Mouse (Mus musculus) midbrain, embryonic 11.5 days (tissue): ENCODE measurements at regions not wholly inside any gene's neighbourhood (a gene's known extent, or its start where the extent isn't known, plus 50 kb on each side); places are given as distances from the start of the nearest gene placed in this dataset.

ENCODE experiments used
- ATAC-seq: fragments of 200-750 bp; cut with Nextera tagmentation; 2 replicates; pipeline ENCODE4 v1.8.0; 2017; ENCODE audit warnings: moderate TSS enrichment, moderate library complexity; ENCODE audit not compliant: low FRiP score
- DNase-seq: peaks from one replicate; pipeline ENCODE4 v3.0.0; 2015; ENCODE audit warnings: low spot score; ENCODE audit errors: missing footprints
- H3K27ac ChIP-seq: fragments of 300-500 bp; sonication (generic); 2 replicates; pipeline ENCODE4 v1.5.1; 2014; ENCODE audit warnings: low read depth, low read length
- H3K27me3 ChIP-seq: fragments of 300-500 bp; sonication (generic); 2 replicates; pipeline ENCODE4 v1.6.1; 2014; ENCODE audit warnings: mild to moderate bottlenecking, low read length, moderate library complexity, mixed read lengths; ENCODE audit not compliant: control insufficient read depth, insufficient read depth
- H3K36me3 ChIP-seq: fragments of 300-500 bp; sonication (generic); 2 replicates; pipeline ENCODE4 v1.6.1; 2014; ENCODE audit warnings: mild to moderate bottlenecking, low read length, moderate library complexity, mixed read lengths; ENCODE audit not compliant: control insufficient read depth, insufficient read depth
- H3K4me1 ChIP-seq: fragments of 300-500 bp; sonication (generic); 2 replicates; pipeline ENCODE4 v1.6.1; 2014; ENCODE audit warnings: low read length; ENCODE audit not compliant: control insufficient read depth, insufficient read depth
- H3K4me2 ChIP-seq: fragments of 300-500 bp; sonication (generic); 2 replicates; pipeline ENCODE4 v1.6.1; 2014; ENCODE audit warnings: mild to moderate bottlenecking, moderate library complexity
- H3K4me3 ChIP-seq: fragments of 300-500 bp; sonication (generic); 2 replicates; pipeline ENCODE4 v1.5.1; 2014; ENCODE audit warnings: low read depth, low read length
- H3K9ac ChIP-seq: fragments of 300-500 bp; sonication (generic); 2 replicates; pipeline ENCODE4 v1.6.1; 2014; ENCODE audit warnings: low read length
- H3K9me3 ChIP-seq: fragments of 300-500 bp; sonication (generic); 2 replicates; pipeline ENCODE4 v1.6.1; 2016; ENCODE audit warnings: low read length; ENCODE audit not compliant: control insufficient read depth
- WGBS: fragments of 180-500 bp; shearing (Covaris S2); extraction: QIAGEN DNeasy Blood & Tissue Kit; methylation state at CpG from one replicate; pipeline ENCODE4 v1.1.7; 2014; 5-methylcytosine and 5-hydroxymethylcytosine counted together

DNA sequence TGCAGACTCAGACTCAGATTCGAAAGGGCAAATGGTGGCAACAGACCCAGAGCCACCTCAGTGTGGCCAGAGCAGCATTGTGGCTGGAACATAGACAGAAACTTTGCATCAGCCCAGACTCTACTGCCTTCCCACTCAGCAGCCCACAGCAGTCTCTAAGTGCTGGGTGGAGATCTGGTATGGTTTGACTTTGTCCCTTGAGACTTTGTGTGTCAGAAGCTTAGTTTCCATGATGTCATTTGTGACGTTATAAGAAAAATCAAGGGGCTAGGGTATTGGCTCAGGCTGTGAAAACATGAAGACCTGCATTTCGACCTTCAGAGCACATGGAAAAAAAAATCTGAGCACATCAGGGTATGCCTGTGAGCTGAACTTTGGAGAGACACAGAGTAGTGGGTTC is 56.2 kb upstream of the Rbpj start:
- WGBS, result 83% methylated on average over 3 of the region's 3 CpGs
- no peaks in the 10 kb centered on the region for H3K4me1 ChIP-seq
- H3K36me3 ChIP-seq, result no peaks in the 10 kb centered on the region
- H3K27ac ChIP-seq, result no peak overlapping the region
- DNase-seq (no peak), ATAC-seq (no peak)
- no peak overlapping the region for H3K9ac ChIP-seq
- no peak overlapping the region for H3K4me2 ChIP-seq
- no peak overlapping the region for H3K4me3 ChIP-seq
- H3K9me3 ChIP-seq, result no peaks in the 10 kb centered on the region
- H3K27me3 ChIP-seq, result no peaks in the 10 kb centered on the region

DNA sequence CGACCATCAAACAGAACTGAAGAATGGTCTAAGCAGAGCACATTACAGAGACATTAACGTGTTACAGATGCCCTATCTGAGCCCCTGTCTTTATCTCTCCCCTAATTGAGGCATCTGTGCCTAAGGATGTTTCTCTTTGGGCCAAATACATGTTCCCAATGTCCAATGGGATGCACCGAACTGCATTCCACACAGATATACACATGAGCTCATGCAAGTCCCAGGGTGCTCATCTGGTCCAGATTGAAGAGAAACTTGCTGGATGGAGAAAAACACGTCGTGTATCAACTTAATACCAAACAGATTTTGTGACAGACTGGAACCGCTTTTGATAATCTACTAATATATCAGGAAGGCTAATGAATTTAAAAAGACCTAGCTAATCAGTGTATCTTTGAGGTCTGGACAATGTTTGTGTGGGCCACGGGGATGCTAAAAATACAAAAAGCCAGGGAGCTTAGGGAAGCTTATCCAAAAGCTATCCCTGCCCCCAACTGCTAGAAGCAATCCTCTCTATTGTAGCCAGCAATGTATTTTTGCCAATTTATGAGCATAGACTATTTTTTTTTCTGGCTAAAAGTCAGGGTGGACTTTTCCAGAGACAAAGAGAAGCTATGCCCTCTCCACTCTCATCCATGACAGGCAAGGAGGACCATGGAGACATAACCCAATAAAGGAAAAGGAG is 53.4 kb upstream of the Rbpj start:
- 75% methylated on average over 7 of the region's 7 CpGs for WGBS
- DNase-seq (no peak), ATAC-seq (no peak)
- no peak overlapping the region for H3K4me2 ChIP-seq
- H3K36me3 ChIP-seq, result no peaks in the 10 kb centered on the region
- H3K9me3 ChIP-seq, result no peaks in the 10 kb centered on the region
- H3K4me3 ChIP-seq, result no peak overlapping the region
- H3K27ac ChIP-seq, result no peak overlapping the region
- no peak overlapping the region for H3K9ac ChIP-seq
- no peaks in the 10 kb centered on the region for H3K27me3 ChIP-seq
- H3K4me1 ChIP-seq, result no peaks in the 10 kb centered on the region

DNA sequence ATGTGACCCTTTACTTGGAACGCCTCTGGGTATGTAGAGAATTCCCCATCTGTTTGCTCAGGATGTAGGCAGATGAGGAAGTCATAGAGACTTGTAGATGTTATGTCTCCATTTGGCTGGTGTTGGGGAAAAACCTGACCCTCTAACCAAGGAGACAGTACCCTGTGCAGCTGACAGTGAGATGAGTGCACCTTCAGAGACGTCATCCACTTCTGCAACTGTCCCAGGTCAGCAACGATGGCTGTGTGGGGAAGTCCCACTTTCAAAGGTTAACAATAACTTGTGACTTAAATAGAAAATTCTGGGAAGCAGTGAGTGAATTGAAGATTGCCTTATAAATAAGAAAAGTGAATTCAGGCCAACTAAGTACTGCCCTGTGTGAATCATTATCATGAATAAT is 52.3 kb upstream of the Rbpj start:
- Histone ChIP-seq H3K9me3 (no peaks in the 10 kb centered on the region), H3K36me3 (no peaks in the 10 kb centered on the region), H3K27me3 (no peaks in the 10 kb centered on the region), H3K4me3 (no peak overlapping the region), H3K9ac (no peak overlapping the region), H3K27ac (no peak overlapping the region), H3K4me1 (no peaks in the 10 kb centered on the region), H3K4me2 (no peak overlapping the region)
- no peak for DNase-seq
- ATAC-seq, result no peak
- 90% methylated on average over 3 of the region's 3 CpGs for WGBS

DNA sequence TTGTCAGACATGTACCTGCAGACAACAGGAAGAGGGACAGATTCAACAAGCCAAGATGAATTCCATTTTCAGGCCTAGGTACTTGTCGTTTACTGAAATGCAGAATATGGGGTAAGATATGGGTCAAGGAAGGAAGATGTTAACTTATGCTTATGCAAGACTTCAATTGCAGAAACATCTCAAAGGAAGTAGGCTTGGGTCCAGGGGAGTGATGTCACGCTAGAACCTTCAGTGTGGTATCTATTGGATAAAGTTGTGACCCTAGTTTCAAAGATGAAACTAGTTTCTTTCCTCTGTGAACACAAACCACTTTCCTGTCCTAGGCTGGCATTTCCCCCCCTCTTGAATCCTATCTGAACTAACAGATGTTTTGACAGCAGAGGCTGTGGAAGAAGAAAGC is 50.5 kb upstream of the Rbpj start:
- no peak overlapping the region for H3K4me3 ChIP-seq
- no peaks in the 10 kb centered on the region for H3K27me3 ChIP-seq
- 86% methylated on average over 2 of the region's 2 CpGs for WGBS
- H3K9me3 ChIP-seq, result no peaks in the 10 kb centered on the region
- H3K4me2 ChIP-seq, result no peak overlapping the region
- no peaks in the 10 kb centered on the region for H3K4me1 ChIP-seq
- no peak overlapping the region for H3K27ac ChIP-seq
- no peaks in the 10 kb centered on the region for H3K36me3 ChIP-seq
- DNase-seq, result no peak
- no peak overlapping the region for H3K9ac ChIP-seq
- no peak for ATAC-seq
